Mouse (Mus musculus) thymus, postnatal 10 days (tissue): ENCODE results near the gene Tacc3.

ENCODE experiments used
- DNase-seq, 2 experiments: peaks; one replicate each; pipeline ENCODE4 v3.0.0; 2021; ENCODE audit warnings: low spot score in 2 of 2

The Tacc3 gene

GRCm38 (mm10) chr5:33722266-33723018 is 64.5 kb downstream of the Tacc3 start:
- peak in 1 of 2 experiments; percentile 6 for DNase-seq

DNA sequence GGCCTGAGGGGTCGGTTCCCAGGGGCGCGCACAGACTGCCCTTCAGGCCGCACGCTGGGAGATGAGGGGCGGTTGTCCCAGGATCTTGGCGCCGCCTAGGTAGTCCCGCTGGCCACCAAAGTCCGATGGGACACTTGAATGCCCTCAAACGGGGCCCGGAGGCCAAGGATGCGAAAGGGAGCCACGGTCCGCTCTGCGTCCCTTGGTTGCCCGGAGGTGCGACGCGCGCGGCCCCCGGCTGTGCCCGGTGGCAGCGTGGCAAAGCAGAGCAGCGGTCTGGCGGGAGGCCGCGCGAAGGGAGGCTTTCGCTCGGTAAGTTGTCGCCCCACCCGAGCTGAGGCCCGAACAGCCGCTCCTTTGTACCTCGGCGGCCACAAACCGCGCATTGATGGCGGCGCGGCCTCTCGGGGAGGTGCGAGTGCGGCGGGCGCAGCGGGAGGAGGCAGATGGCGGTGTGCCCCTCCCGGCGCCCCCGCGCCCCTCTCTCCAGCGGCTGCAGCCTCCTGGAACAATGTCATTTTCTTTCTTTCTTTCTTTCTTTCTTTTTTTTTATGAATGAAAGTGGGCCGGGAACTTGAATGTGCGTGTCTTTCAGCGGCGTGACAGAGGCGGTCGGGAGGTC is 65.2 kb downstream of the Tacc3 start:
- DNase-seq: no peak

GRCm38 (mm10) chr5:33723641-33724465 is 65.9 kb downstream of the Tacc3 start:
- no peak for DNase-seq

- DNase-seq: no peak
Measured at GRCm38 (mm10) chr5:33726081-33726647, 68.2 kb downstream of the Tacc3 start.

DNA sequence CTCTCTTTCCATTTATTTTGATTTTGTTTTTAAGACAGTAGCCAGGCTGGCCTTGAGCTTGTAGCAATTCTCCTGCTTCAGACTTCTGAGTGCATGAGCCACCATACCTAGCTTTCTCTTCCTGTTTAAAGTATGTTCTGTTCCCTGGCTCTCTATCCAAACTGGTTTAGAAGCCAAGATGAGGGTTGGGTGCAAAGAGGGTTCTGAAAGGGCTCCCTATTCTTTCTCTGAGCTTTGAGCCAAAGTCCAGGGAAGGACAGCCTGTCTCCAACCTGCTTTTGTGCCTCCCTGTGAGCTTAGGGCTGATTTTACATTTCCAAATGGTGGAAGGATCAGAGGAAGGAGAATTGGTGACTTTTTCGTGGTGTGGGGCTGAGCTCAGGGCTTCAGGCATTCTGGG is 69.0 kb downstream of the Tacc3 start:
- no peak for DNase-seq
